Mouse (Mus musculus) myocyte (in vitro differentiated cells): ENCODE measurements at regions not wholly inside any gene's neighbourhood (a gene's known extent, or its start where the extent isn't known, plus 50 kb on each side); places are given as distances from the start of the nearest gene placed in this dataset.

ENCODE experiments used
- H3K27me3 ChIP-seq: one replicate; pipeline ENCODE4 v1.6.1; 2011; ENCODE audit not compliant: control insufficient read depth, insufficient read depth, insufficient read length
- H3K36me3 ChIP-seq: one replicate; pipeline ENCODE4 v1.6.1; 2011; ENCODE audit not compliant: control insufficient read depth, insufficient read depth
- H3K4me2 ChIP-seq: one replicate; pipeline ENCODE4 v1.6.1; 2011; ENCODE audit warnings: low read depth, control low read depth
- H3K4me3 ChIP-seq: one replicate; pipeline ENCODE4 v1.5.1; 2011; ENCODE audit warnings: mild to moderate bottlenecking, control low read depth, moderate library complexity
- H3K79me2 ChIP-seq: one replicate; pipeline ENCODE4 v1.6.1; 2011; ENCODE audit not compliant: control insufficient read depth, insufficient read depth
- H3ac ChIP-seq: one replicate; pipeline ENCODE4 v1.6.1; 2011; ENCODE audit not compliant: control insufficient read depth, insufficient read length
- CEBPB ChIP-seq: IDR thresholded peaks from 2 replicates; pipeline ENCODE4 v1.6.1; 2011; ENCODE audit warnings: mild to moderate bottlenecking, moderate library complexity; ENCODE audit not compliant: poor library complexity, insufficient read depth, severe bottlenecking
- E2F4 ChIP-seq: IDR thresholded peaks from one replicate; pipeline ENCODE4 v1.6.1; 2011; ENCODE audit warnings: mild to moderate bottlenecking, control low read depth, moderate library complexity; ENCODE audit not compliant: insufficient read depth
- MAX ChIP-seq: IDR thresholded peaks from one replicate; pipeline ENCODE4 v1.6.1; 2011; ENCODE audit warnings: low read depth, mild to moderate bottlenecking, control low read depth
- MYOD1 ChIP-seq, 3 experiments: IDR thresholded peaks; one replicate each; pipeline ENCODE4 v1.6.1; 2011; ENCODE audit warnings: control low read depth in 2 of 3, low read depth in 2 of 3, mild to moderate bottlenecking in 2 of 3, moderate library complexity in 1 of 3; ENCODE audit not compliant: insufficient read length in 2 of 3, control insufficient read depth in 1 of 3
- MYOG ChIP-seq, 3 experiments: IDR thresholded peaks; one replicate each; pipeline ENCODE4 v1.6.1; 2011; ENCODE audit warnings: control low read depth in 2 of 3, low read depth in 2 of 3, mild to moderate bottlenecking in 2 of 3; ENCODE audit not compliant: insufficient read length in 2 of 3, control insufficient read depth in 1 of 3, insufficient read depth in 1 of 3
- POLR2A ChIP-seq: IDR thresholded peaks from one replicate; pipeline ENCODE4 v1.6.1; 2011; ENCODE audit warnings: low read depth, mild to moderate bottlenecking, control low read depth, moderate library complexity; ENCODE audit not compliant: insufficient read length
- POLR2AphosphoS2 ChIP-seq: IDR thresholded peaks from one replicate; pipeline ENCODE4 v1.6.1; 2011; ENCODE audit warnings: low read depth, control low read depth; ENCODE audit not compliant: insufficient read length
- REST ChIP-seq: IDR thresholded peaks from one replicate; pipeline ENCODE4 v1.6.1; 2011; ENCODE audit warnings: mild to moderate bottlenecking, control low read depth, moderate library complexity; ENCODE audit not compliant: insufficient read depth, insufficient read length
- SRF ChIP-seq: IDR thresholded peaks from one replicate; pipeline ENCODE4 v1.6.1; 2011; ENCODE audit warnings: low read depth; ENCODE audit not compliant: control insufficient read depth, insufficient read length
- TCF12 ChIP-seq: IDR thresholded peaks from one replicate; pipeline ENCODE4 v1.6.1; 2011; ENCODE audit warnings: mild to moderate bottlenecking, control low read depth; ENCODE audit not compliant: poor library complexity, insufficient read depth, severe bottlenecking
- TCF3 ChIP-seq: IDR thresholded peaks from one replicate; pipeline ENCODE4 v1.6.1; 2011; ENCODE audit warnings: low read depth, control low read depth; ENCODE audit not compliant: insufficient read length
- USF1 ChIP-seq: IDR thresholded peaks from one replicate; pipeline ENCODE4 v1.6.1; 2011; ENCODE audit warnings: low read depth, mild to moderate bottlenecking, control low read depth, moderate library complexity

GRCm38 (mm10) chr15:96757446-96758198, 58.1 kb upstream of the Slc38a2 start:
- no peak overlapping the region for H3K4me2 ChIP-seq
- H3K4me3 ChIP-seq: no peak overlapping the region
- TF ChIP-seq E2F4 (no peak), MYOG (IDR thresholded peaks at IDR 0.05; ENCODE audit: control insufficient read depth in 1 of 3, insufficient read depth in 1 of 3, insufficient read length in 2 of 3, low read depth in 2 of 3) (no peak), MAX (no peak), POLR2AphosphoS2 (no peak)
- H3K79me2 ChIP-seq: no peaks in the 10 kb centered on the region
- no peaks in the 10 kb centered on the region for H3K27me3 ChIP-seq
- no peaks in the 10 kb centered on the region for H3K36me3 ChIP-seq
- H3ac ChIP-seq: no peak overlapping the region

GRCm38 (mm10) chr15:96756456-96756855, 56.9 kb upstream of the Slc38a2 start:
- H3K36me3 ChIP-seq: no peaks in the 10 kb centered on the region
- H3K4me3 ChIP-seq: no peak overlapping the region
- no peak overlapping the region for H3ac ChIP-seq
- no peaks in the 10 kb centered on the region for H3K27me3 ChIP-seq
- H3K4me2 ChIP-seq: no peak overlapping the region
- no peaks in the 10 kb centered on the region for H3K79me2 ChIP-seq
- TF ChIP-seq TCF12 (no peak), TCF3 (no peak), MYOD1 (IDR thresholded peaks at IDR 0.05; ENCODE audit: control insufficient read depth in 1 of 3, insufficient read length in 2 of 3, low read depth in 2 of 3) (no peak), USF1 (no peak), REST (no peak), SRF (no peak)

GRCm38 (mm10) chr15:96755951-96756350, 56.4 kb upstream of the Slc38a2 start:
- Histone ChIP-seq H3ac (no peak overlapping the region), H3K4me2 (no peak overlapping the region), H3K4me3 (no peak overlapping the region), H3K79me2 (no peaks in the 10 kb centered on the region), H3K36me3 (no peaks in the 10 kb centered on the region), H3K27me3 (no peaks in the 10 kb centered on the region)
- TF ChIP-seq TCF12 (no peak), CEBPB (no peak), MYOG (IDR thresholded peaks at IDR 0.05; ENCODE audit: control insufficient read depth in 1 of 3, insufficient read depth in 1 of 3, insufficient read length in 2 of 3, low read depth in 2 of 3) (no peak), USF1 (no peak), E2F4 (no peak), TCF3 (no peak), POLR2AphosphoS2 (no peak), SRF (no peak), POLR2A (no peak), MAX (no peak), MYOD1 (IDR thresholded peaks at IDR 0.05; ENCODE audit: control insufficient read depth in 1 of 3, insufficient read length in 2 of 3, low read depth in 2 of 3) (no peak), REST (no peak)

GRCm38 (mm10) chr15:96755322-96755942, 55.9 kb upstream of the Slc38a2 start:
- Histone ChIP-seq H3K4me3 (no peak overlapping the region), H3K36me3 (no peaks in the 10 kb centered on the region), H3K4me2 (no peak overlapping the region), H3K79me2 (no peaks in the 10 kb centered on the region), H3ac (no peak overlapping the region), H3K27me3 (no peaks in the 10 kb centered on the region)
- no peak for TF ChIP-seq TCF3
- TF ChIP-seq USF1: no peak

- Histone ChIP-seq H3K4me3 (no peak overlapping the region), H3K27me3 (no peaks in the 10 kb centered on the region), H3K4me2 (no peak overlapping the region), H3K36me3 (no peaks in the 10 kb centered on the region), H3K79me2 (no peaks in the 10 kb centered on the region), H3ac (no peak overlapping the region)
- no peak for TF ChIP-seq MYOG (IDR thresholded peaks at IDR 0.05; ENCODE audit: control insufficient read depth in 1 of 3, insufficient read depth in 1 of 3, insufficient read length in 2 of 3, low read depth in 2 of 3)
- TF ChIP-seq POLR2A: no peak
- TF ChIP-seq TCF12: no peak
- TF ChIP-seq MYOD1 (IDR thresholded peaks at IDR 0.05; ENCODE audit: control insufficient read depth in 1 of 3, insufficient read length in 2 of 3, low read depth in 2 of 3): no peak
- no peak for TF ChIP-seq TCF3
- no peak for TF ChIP-seq POLR2AphosphoS2
- no peak for TF ChIP-seq SRF
- no peak for TF ChIP-seq USF1
- TF ChIP-seq E2F4: no peak
- TF ChIP-seq MAX: no peak
- TF ChIP-seq REST: no peak
- TF ChIP-seq CEBPB: no peak
These were observed 54.5 kb upstream of the Slc38a2 start for GRCm38 (mm10) chr15:96754079-96754478.
